In genomic region chr1:172347382-172347781, GRCm38 (mm10) we compare ENCODE assay signal across 30 mouse cellular contexts. TPM values are rescaled to one million over a fixed set of nuclear protein-coding genes. Genes with fewer than 3 reads are reported as not detected.
A peak's percentile ranks its signal among the peaks of the same experiment; 100 is the strongest.
DNase-seq lines count a peak whose midpoint lies in the region; ATAC-seq and TF ChIP-seq lines count a peak whose summit lies in the region.
"Had no signal": no experiment of that assay in that cellular context is flagged by ENCODE, and none has a peak within 500 bp of the region (broad histone marks: within the 10 kb centered on the region; RNA-seq: fewer than 3 reads in every experiment).

No protein-coding gene starts in this region.

- no peak for TF ChIP-seq POLR2A in lung, adult 2 months (IDR thresholded peaks at IDR 0.05; ENCODE audit: borderline replicate concordance, extremely low read depth, low read depth, low read length)
- TF ChIP-seq POLR2A in small intestine, adult 2 months (IDR thresholded peaks at IDR 0.05; ENCODE audit: low read depth, low read length): no peak

- no peaks in the 10 kb centered on the region for H3K9me3 ChIP-seq in hindbrain, embryonic 13.5 days
- H3K9me3 ChIP-seq in hindbrain, embryonic 14.5 days (ENCODE audit: control insufficient read depth, low read length): no peaks in the 10 kb centered on the region
- H3K9me3 ChIP-seq: embryonic facial prominence, embryonic 15.5 days; heart, embryonic 10.5 days; limb, embryonic 13.5 days; liver, embryonic 15.5 days; megakaryocyte, embryonic 14.5 days; neural tube, embryonic 13.5 days had no signal

- H3K79me2 ChIP-seq in macrophage (ENCODE audit: inconsistent target): no peaks in the 10 kb centered on the region

- H3K9ac ChIP-seq in hindbrain, embryonic 13.5 days: no peak overlapping the region
- no peak overlapping the region for H3K9ac ChIP-seq in hindbrain, embryonic 14.5 days
- H3K9ac ChIP-seq: embryonic facial prominence, embryonic 15.5 days; limb, embryonic 13.5 days; liver, embryonic 15.5 days; neural tube, embryonic 13.5 days had no signal

- no peak overlapping the region for H3K4me3 ChIP-seq in hindbrain, embryonic 13.5 days
- no peak overlapping the region for H3K4me3 ChIP-seq in hindbrain, embryonic 14.5 days (replicated peaks; ENCODE audit: low read length)
- H3K4me3 ChIP-seq in lung, adult 2 months (replicated peaks; ENCODE audit: extremely low read depth, low read depth, low read length): no peak overlapping the region
- no peak overlapping the region for H3K4me3 ChIP-seq in macrophage (ENCODE audit: inconsistent target)
- no peak overlapping the region for H3K4me3 ChIP-seq in small intestine, adult 2 months (ENCODE audit: low read depth, low read length)
- H3K4me3 ChIP-seq: embryonic facial prominence, embryonic 15.5 days; heart, embryonic 10.5 days; limb, embryonic 13.5 days; liver, embryonic 15.5 days; megakaryocyte, embryonic 14.5 days; myocyte; neural tube, embryonic 13.5 days had no signal

- H3K4me2 ChIP-seq in hindbrain, embryonic 13.5 days: no peak overlapping the region
- H3K4me2 ChIP-seq in hindbrain, embryonic 14.5 days (replicated peaks): no peak overlapping the region
- H3K4me2 ChIP-seq: embryonic facial prominence, embryonic 15.5 days; limb, embryonic 13.5 days; liver, embryonic 15.5 days; neural tube, embryonic 13.5 days had no signal

- 83% methylated on average over 12 of the region's 12 CpGs for WGBS in hindbrain, embryonic 13.5 days
- WGBS in hindbrain, embryonic 14.5 days: 84% methylated on average over 12 of the region's 12 CpGs
- WGBS in lung, adult 2 months: 84% methylated on average over 12 of the region's 12 CpGs
- 71% methylated on average over 11 of the region's 12 CpGs for WGBS in macrophage (ENCODE audit: missing documents)
- 78% methylated on average over 12 of the region's 12 CpGs for WGBS in small intestine, adult 2 months

- H3K27ac ChIP-seq in hindbrain, embryonic 13.5 days: peak overlapping the region; percentile 30
- H3K27ac ChIP-seq in hindbrain, embryonic 14.5 days: no peak overlapping the region
- H3K27ac ChIP-seq in macrophage: peak overlapping the region; percentile 22
- peak overlapping the region; percentile 27; the same call in 1 of the 2 replicates for H3K27ac ChIP-seq in small intestine, adult 2 months (ENCODE audit: insufficient read depth, low read depth, low read length)
- H3K27ac ChIP-seq: embryonic facial prominence, embryonic 15.5 days; heart, embryonic 10.5 days; limb, embryonic 13.5 days; liver, embryonic 15.5 days; neural tube, embryonic 13.5 days had no signal

- DNase-seq in hindbrain, embryonic 14.5 days (ENCODE audit: low spot score): no peak
- peak; percentile 21 for DNase-seq in lung, postnatal 36 days
- no peak for DNase-seq in lung, adult 2 months
- DNase-seq in kidney, adult 18-20 months: no peak
- DNase-seq: adrenal gland, adult 2 months; cerebellum, adult 18-20 months; layer of hippocampus, postnatal 36 days; midbrain, embryonic 14.5 days; retina, postnatal 1 day; right cerebral cortex, postnatal 25 days; thymus, adult 18-20 months; thymus, postnatal 36 days had no signal

- ATAC-seq in hindbrain, embryonic 13.5 days (ENCODE audit: low FRiP score): no peak
- no peak for ATAC-seq in hindbrain, embryonic 14.5 days (ENCODE audit: low FRiP score)
- ATAC-seq: lung, postnatal 0 days had no signal

- no peaks in the 10 kb centered on the region for H3K36me3 ChIP-seq in hindbrain, embryonic 13.5 days
- no peaks in the 10 kb centered on the region for H3K36me3 ChIP-seq in hindbrain, embryonic 14.5 days (replicated peaks; ENCODE audit: control insufficient read depth, insufficient read depth)
- H3K36me3 ChIP-seq in macrophage (ENCODE audit: inconsistent target): no peaks in the 10 kb centered on the region
- no peaks in the 10 kb centered on the region for H3K36me3 ChIP-seq in small intestine, adult 2 months (ENCODE audit: control insufficient read depth, insufficient read depth, low read length)
- H3K36me3 ChIP-seq: embryonic facial prominence, embryonic 15.5 days; heart, embryonic 10.5 days; limb, embryonic 13.5 days; liver, embryonic 15.5 days; neural tube, embryonic 13.5 days had no signal

- H3K4me1 ChIP-seq in hindbrain, embryonic 13.5 days (replicated peaks): peaks cover 47% of the 10 kb centered on the region
- H3K4me1 ChIP-seq in hindbrain, embryonic 14.5 days (replicated peaks; ENCODE audit: control insufficient read depth, insufficient read depth, low read length): peaks cover 18% of the 10 kb centered on the region
- 0 out of 2 replicates have a peak, but pooled peaks cover 2% of the 10 kb centered on the region for H3K4me1 ChIP-seq in lung, adult 2 months (ENCODE audit: control insufficient read depth, insufficient read depth, low read length)
- no peaks in the 10 kb centered on the region; the same call in 1 of the 2 replicates for H3K4me1 ChIP-seq in small intestine, adult 2 months (ENCODE audit: control insufficient read depth, insufficient read depth, insufficient read length, low read length)

- TF ChIP-seq CTCF in lung, adult 2 months (IDR thresholded peaks at IDR 0.05; ENCODE audit: insufficient read depth, low read length): no peak
- no peak for TF ChIP-seq CTCF in small intestine, adult 2 months (IDR thresholded peaks at IDR 0.05; ENCODE audit: extremely low read depth, insufficient read length, insufficient replicate concordance, low read depth, low read length)

- 0 out of 2 replicates have a peak, but pooled peaks cover 6% of the 10 kb centered on the region for H3K27me3 ChIP-seq in hindbrain, embryonic 13.5 days
- no peaks in the 10 kb centered on the region for H3K27me3 ChIP-seq in hindbrain, embryonic 14.5 days (ENCODE audit: control insufficient read depth, insufficient read depth, low read length)
- H3K27me3 ChIP-seq in small intestine, adult 2 months (ENCODE audit: control insufficient read depth, insufficient read depth, low read length): peaks cover 9% of the 10 kb centered on the region; the same call in 1 of the 2 replicates
- H3K27me3 ChIP-seq: neural tube, embryonic 13.5 days had no signal

RNA-seq across cellular contexts. Expression of gene Kcnj10, which starts 6.4 kb away (rescaled TPM):
- polyA plus RNA-seq in hindbrain, embryonic 13.5 days (2015; fragmentation: Nextera tagmentation; extraction: Ambion mirVana): 1.6 and 1.7 TPM in 2 replicates
- 2.8 and 3.5 TPM in 2 replicates for polyA plus RNA-seq in hindbrain, embryonic 14.5 days (2014; fragmentation: Nextera tagmentation; extraction: Ambion mirVana)
- 0.12 and 0.28 TPM in 2 replicates for polyA plus RNA-seq in lung, adult 2 months (2012; rRNA removed)
- under 1 TPM in 3 of 26 experiments, not detected in 23; 0.10 to 0.13 (median 0.12) TPM for total RNA-seq in macrophage (2018; cell fraction: chromatin; rRNA removed)
- under 1 TPM; 0.08 to 0.67 (median 0.20) TPM for total RNA-seq in macrophage (2018; cell fraction: cytosol; rRNA removed)
- under 1 TPM in 22 of 26 experiments, not detected in 4; 0.11 to 0.51 (median 0.24) TPM for total RNA-seq in macrophage (2018; cell fraction: nucleus; rRNA removed)
- 0.28 to 1.9 TPM (median 0.66 TPM) in 3 replicates for polyA plus RNA-seq in macrophage (2018)
- polyA plus RNA-seq in small intestine, adult 2 months (2012; rRNA removed): 0.44 and 0.65 TPM in 2 replicates
- total RNA-seq: hematopoietic stem cell, adult 5-6 weeks had no signal
- polyA plus RNA-seq: C2C12; heart, postnatal 0 days; myocyte had no signal

RNA-seq across cellular contexts. Expression of gene Kcnj9, which starts 18.3 kb away (rescaled TPM):
- 2.2 and 2.5 TPM in 2 replicates for polyA plus RNA-seq in hindbrain, embryonic 13.5 days (2015; fragmentation: Nextera tagmentation; extraction: Ambion mirVana)
- polyA plus RNA-seq in hindbrain, embryonic 14.5 days (2014; fragmentation: Nextera tagmentation; extraction: Ambion mirVana): 1.7 and 2.1 TPM in 2 replicates
- polyA plus RNA-seq in lung, adult 2 months (2012; rRNA removed): 0.08 TPM in 1 of 2 replicates, not detected in the other
- under 1 TPM in 5 of 26 experiments, not detected in 21; 0.17 to 0.40 (median 0.33) TPM for total RNA-seq in macrophage (2018; cell fraction: chromatin; rRNA removed)
- under 1 TPM in 1 of 26 experiments, not detected in 25; 0.03 TPM for total RNA-seq in macrophage (2018; cell fraction: cytosol; rRNA removed)
- under 1 TPM in 6 of 26 experiments, not detected in 20; 0.24 to 0.59 (median 0.31) TPM for total RNA-seq in macrophage (2018; cell fraction: nucleus; rRNA removed)
- polyA plus RNA-seq in macrophage (2018): 0.06 to 0.33 TPM in 2 of 3 replicates, not detected in the other
- 0.25 TPM in 1 of 2 replicates, not detected in the other for polyA plus RNA-seq in small intestine, adult 2 months (2012; rRNA removed)
- total RNA-seq: gastrocnemius, adult 8-10 months; hematopoietic stem cell, adult 5-6 weeks; MEL had no signal
- polyA plus RNA-seq: heart, embryonic 10.5 days; heart, postnatal 0 days; intestine, embryonic 14.5 days; liver, embryonic 15.5 days; lung, postnatal 0 days; stomach, embryonic 16.5 days had no signal

RNA-seq across cellular contexts. Expression of gene Pigm, which starts 29.0 kb away (rescaled TPM):
- 4.7 and 4.9 TPM in 2 replicates for polyA plus RNA-seq in hindbrain, embryonic 13.5 days (2015; fragmentation: Nextera tagmentation; extraction: Ambion mirVana)
- 5.6 and 5.9 TPM in 2 replicates for polyA plus RNA-seq in hindbrain, embryonic 14.5 days (2014; fragmentation: Nextera tagmentation; extraction: Ambion mirVana)
- polyA plus RNA-seq in lung, adult 2 months (2012; rRNA removed): 8.2 and 9.1 TPM in 2 replicates
- 10 to 100 TPM in 24 of 26 experiments, 1 to 10 TPM in 2; 8.4 to 37.2 (median 20.2) TPM for total RNA-seq in macrophage (2018; cell fraction: chromatin; rRNA removed)
- total RNA-seq in macrophage (2018; cell fraction: cytosol; rRNA removed): 10 to 100 TPM in 3 of 26 experiments, 1 to 10 TPM in 23; 6.0 to 11.9 (median 8.2) TPM
- total RNA-seq in macrophage (2018; cell fraction: nucleus; rRNA removed): 10 to 100 TPM; 16.2 to 47.3 (median 25.2) TPM
- 5.6 to 9.2 TPM (median 7.8 TPM) in 3 replicates for polyA plus RNA-seq in macrophage (2018)
- polyA plus RNA-seq in small intestine, adult 2 months (2012; rRNA removed): 3.5 and 4.8 TPM in 2 replicates

RNA-seq across cellular contexts. Expression of gene Atp1a2, which starts 49.5 kb away (rescaled TPM):
- 41.5 and 42.3 TPM in 2 replicates for polyA plus RNA-seq in hindbrain, embryonic 13.5 days (2015; fragmentation: Nextera tagmentation; extraction: Ambion mirVana)
- 27.9 and 29.5 TPM in 2 replicates for polyA plus RNA-seq in hindbrain, embryonic 14.5 days (2014; fragmentation: Nextera tagmentation; extraction: Ambion mirVana)
- 56.1 and 93.0 TPM in 2 replicates for polyA plus RNA-seq in lung, adult 2 months (2012; rRNA removed)
- under 1 TPM in 1 of 26 experiments, not detected in 25; 0.19 TPM for total RNA-seq in macrophage (2018; cell fraction: chromatin; rRNA removed)
- under 1 TPM in 1 of 26 experiments, not detected in 25; 0.04 TPM for total RNA-seq in macrophage (2018; cell fraction: cytosol; rRNA removed)
- not detected for total RNA-seq in macrophage (2018; cell fraction: nucleus; rRNA removed)
- polyA plus RNA-seq in macrophage (2018): not detected in 3 replicates
- 2.7 and 3.5 TPM in 2 replicates for polyA plus RNA-seq in small intestine, adult 2 months (2012; rRNA removed)
- total RNA-seq: hematopoietic stem cell, adult 5-6 weeks; MEL had no signal
